Mouse (Mus musculus): ENCODE data around the gene Klf3. TPM values are rescaled to one million over a fixed set of nuclear protein-coding genes. Genes with fewer than 3 reads are reported as not detected.

The Klf3 gene
- polyA plus RNA-seq, 1 experiment from 2014 or later = 34.1 TPM

DNA sequence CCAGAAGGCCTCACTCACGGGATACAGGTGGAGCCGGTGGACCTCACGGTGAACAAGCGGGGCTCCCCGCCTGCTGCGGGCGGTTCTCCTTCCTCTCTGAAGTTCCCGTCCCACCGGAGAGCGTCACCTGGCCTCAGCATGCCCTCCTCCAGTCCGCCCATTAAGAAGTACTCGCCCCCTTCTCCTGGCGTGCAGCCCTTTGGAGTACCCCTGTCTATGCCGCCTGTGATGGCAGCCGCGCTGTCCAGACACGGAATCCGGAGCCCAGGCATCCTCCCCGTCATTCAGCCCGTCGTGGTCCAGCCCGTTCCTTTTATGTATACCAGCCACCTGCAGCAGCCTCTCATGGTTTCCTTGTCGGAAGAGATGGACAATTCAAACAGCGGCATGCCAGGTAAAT, 18.8 kb downstream of the Klf3 start:
- H3K4me2 ChIP-seq (ENCODE audit: low read depth) = no peak overlapping the region
- peak; percentile 4 for DNase-seq (ENCODE audit: low spot score)
- H3K9me3 ChIP-seq (ENCODE audit: control insufficient read depth, low read length) = no peaks in the 10 kb centered on the region
- no peaks in the 10 kb centered on the region for H3K4me1 ChIP-seq (ENCODE audit: control insufficient read depth, insufficient read depth, low read length)
- H3K27me3 ChIP-seq (ENCODE audit: control insufficient read depth, insufficient read depth, low read length) = no peaks in the 10 kb centered on the region
- H3K9ac ChIP-seq (ENCODE audit: low read length) = no peak overlapping the region
- WGBS = 95% methylated on average over 24 of the region's 24 CpGs
- ATAC-seq (ENCODE audit: insufficient read depth, low FRiP score, low TSS enrichment) = no peak
- H3K36me3 ChIP-seq (ENCODE audit: control insufficient read depth, insufficient read depth, low read length) = peaks cover 11% of the 10 kb centered on the region
- no peak overlapping the region for H3K4me3 ChIP-seq (ENCODE audit: low read depth, low read length)
- no peak overlapping the region for H3K27ac ChIP-seq (ENCODE audit: low read depth, low read length)

DNA sequence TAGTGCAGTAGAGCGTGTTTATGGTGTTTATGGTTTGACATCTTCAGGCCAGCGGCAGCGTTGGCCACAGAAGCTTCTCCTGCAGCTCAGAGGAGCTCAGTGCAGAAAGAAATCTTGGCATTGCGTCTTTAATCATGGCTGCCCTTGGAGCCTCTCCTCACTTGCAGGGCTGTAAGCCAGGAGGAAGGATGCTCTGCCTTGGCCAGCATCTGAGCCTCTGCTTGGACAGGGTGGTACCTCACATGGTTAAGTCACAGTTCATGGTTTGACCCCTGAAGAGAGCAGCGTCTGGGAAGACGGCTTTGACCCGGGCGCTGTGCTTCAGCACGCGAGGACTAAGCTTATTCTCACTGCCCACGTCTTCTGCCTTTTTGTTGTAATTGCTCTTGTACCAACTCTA, 20.2 kb downstream of the Klf3 start:
- Histone ChIP-seq H3K4me1 (ENCODE audit: control insufficient read depth, insufficient read depth, low read length) (no peaks in the 10 kb centered on the region), H3K36me3 (ENCODE audit: control insufficient read depth, insufficient read depth, low read length) (peaks cover 17% of the 10 kb centered on the region), H3K9ac (ENCODE audit: low read length) (no peak overlapping the region), H3K27ac (ENCODE audit: low read depth, low read length) (no peak overlapping the region), H3K4me2 (ENCODE audit: low read depth) (no peak overlapping the region), H3K27me3 (ENCODE audit: control insufficient read depth, insufficient read depth, low read length) (no peaks in the 10 kb centered on the region), H3K9me3 (ENCODE audit: control insufficient read depth, low read length) (no peaks in the 10 kb centered on the region), H3K4me3 (ENCODE audit: low read depth, low read length) (no peak overlapping the region)
- DNase-seq (ENCODE audit: low spot score) (no peak), ATAC-seq (ENCODE audit: insufficient read depth, low FRiP score, low TSS enrichment) (no peak)
- 97% methylated on average over 11 of the region's 11 CpGs for WGBS

DNA sequence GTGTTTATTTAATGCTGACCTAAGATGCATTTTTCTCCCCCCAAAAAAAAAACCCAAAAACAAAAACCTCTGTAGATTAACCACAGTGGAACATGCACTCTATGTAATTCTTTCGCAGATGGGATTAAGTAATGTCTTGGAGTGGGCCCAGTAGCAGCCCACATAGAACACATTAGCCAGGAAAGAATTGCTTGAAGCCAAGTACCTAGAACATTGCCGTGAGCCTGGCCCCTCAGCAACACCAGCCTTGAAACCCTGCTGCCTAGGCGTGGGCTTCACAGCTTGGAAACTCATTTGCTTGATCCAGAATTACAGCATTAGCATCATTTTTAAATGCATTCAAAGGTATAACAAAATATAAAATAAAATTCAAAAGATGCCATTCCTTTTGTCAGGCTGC, 21.6 kb downstream of the Klf3 start:
- DNase-seq (ENCODE audit: low spot score) (no peak), ATAC-seq (ENCODE audit: insufficient read depth, low FRiP score, low TSS enrichment) (no peak)
- no peaks in the 10 kb centered on the region for H3K27me3 ChIP-seq (ENCODE audit: control insufficient read depth, insufficient read depth, low read length)
- no peak overlapping the region for H3K4me2 ChIP-seq (ENCODE audit: low read depth)
- WGBS = 92% methylated on average over 3 of the region's 3 CpGs
- H3K27ac ChIP-seq (ENCODE audit: low read depth, low read length) = no peak overlapping the region
- H3K9ac ChIP-seq (ENCODE audit: low read length) = no peak overlapping the region
- H3K4me1 ChIP-seq (ENCODE audit: control insufficient read depth, insufficient read depth, low read length) = no peaks in the 10 kb centered on the region
- no peak overlapping the region for H3K4me3 ChIP-seq (ENCODE audit: low read depth, low read length)
- H3K36me3 ChIP-seq (ENCODE audit: control insufficient read depth, insufficient read depth, low read length) = peaks cover 21% of the 10 kb centered on the region
- no peaks in the 10 kb centered on the region for H3K9me3 ChIP-seq (ENCODE audit: control insufficient read depth, low read length)

DNA sequence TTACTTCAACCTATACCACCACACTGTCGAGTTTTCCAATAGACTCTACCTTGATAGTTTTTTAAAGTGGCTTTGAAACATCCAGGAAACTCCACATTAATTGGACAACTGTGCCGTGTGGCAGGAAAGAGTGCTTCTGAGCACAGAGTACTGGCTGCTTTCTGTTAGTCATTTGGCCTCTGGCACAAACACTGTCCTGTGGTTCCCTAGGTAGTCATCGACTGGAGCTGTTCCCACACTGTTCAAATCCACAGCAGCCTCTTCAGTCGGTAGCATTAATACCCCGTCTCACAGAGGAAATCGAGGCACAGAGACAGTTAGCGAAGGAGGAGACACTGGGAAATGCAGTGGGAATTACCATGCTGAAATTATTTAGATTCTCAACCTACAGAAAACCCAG, 22.3 kb downstream of the Klf3 start:
- ATAC-seq (ENCODE audit: insufficient read depth, low FRiP score, low TSS enrichment) (no peak), DNase-seq (ENCODE audit: low spot score) (peak; percentile 1)
- Histone ChIP-seq H3K4me2 (ENCODE audit: low read depth) (no peak overlapping the region), H3K4me3 (ENCODE audit: low read depth, low read length) (no peak overlapping the region), H3K27ac (ENCODE audit: low read depth, low read length) (no peak overlapping the region), H3K36me3 (ENCODE audit: control insufficient read depth, insufficient read depth, low read length) (peaks cover 22% of the 10 kb centered on the region), H3K9ac (ENCODE audit: low read length) (no peak overlapping the region), H3K9me3 (ENCODE audit: control insufficient read depth, low read length) (no peaks in the 10 kb centered on the region), H3K4me1 (ENCODE audit: control insufficient read depth, insufficient read depth, low read length) (no peaks in the 10 kb centered on the region), H3K27me3 (ENCODE audit: control insufficient read depth, insufficient read depth, low read length) (no peaks in the 10 kb centered on the region)
- 94% methylated on average over 7 of the region's 7 CpGs for WGBS

DNA sequence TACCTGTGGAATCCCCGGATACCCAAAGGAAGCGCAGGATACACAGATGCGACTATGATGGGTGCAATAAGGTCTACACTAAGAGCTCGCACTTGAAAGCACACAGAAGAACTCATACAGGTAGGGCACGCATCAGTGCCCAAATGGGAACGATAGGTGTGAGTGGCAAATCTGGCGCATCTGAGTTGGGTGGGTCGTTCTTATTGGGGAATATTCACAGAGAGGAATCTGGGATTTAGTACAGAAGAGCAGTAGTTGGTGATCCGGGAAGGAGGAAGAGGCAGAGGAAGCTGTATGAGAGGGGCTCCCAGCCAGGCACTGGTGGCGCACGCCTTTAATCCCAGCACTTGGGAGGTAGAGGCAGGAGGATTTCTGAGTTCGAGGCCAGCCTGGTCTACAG, 24.0 kb downstream of the Klf3 start:
- Histone ChIP-seq H3K27me3 (ENCODE audit: control insufficient read depth, insufficient read depth, low read length) (no peaks in the 10 kb centered on the region), H3K27ac (ENCODE audit: low read depth, low read length) (no peak overlapping the region), H3K9ac (ENCODE audit: low read length) (no peak overlapping the region), H3K4me1 (ENCODE audit: control insufficient read depth, insufficient read depth, low read length) (no peaks in the 10 kb centered on the region), H3K4me3 (ENCODE audit: low read depth, low read length) (no peak overlapping the region), H3K9me3 (ENCODE audit: control insufficient read depth, low read length) (no peaks in the 10 kb centered on the region), H3K36me3 (ENCODE audit: control insufficient read depth, insufficient read depth, low read length) (peaks cover 20% of the 10 kb centered on the region), H3K4me2 (ENCODE audit: low read depth) (no peak overlapping the region)
- no peak for ATAC-seq (ENCODE audit: insufficient read depth, low FRiP score, low TSS enrichment)
- no peak for DNase-seq (ENCODE audit: low spot score)
- WGBS = 94% methylated on average over 12 of the region's 12 CpGs

DNA sequence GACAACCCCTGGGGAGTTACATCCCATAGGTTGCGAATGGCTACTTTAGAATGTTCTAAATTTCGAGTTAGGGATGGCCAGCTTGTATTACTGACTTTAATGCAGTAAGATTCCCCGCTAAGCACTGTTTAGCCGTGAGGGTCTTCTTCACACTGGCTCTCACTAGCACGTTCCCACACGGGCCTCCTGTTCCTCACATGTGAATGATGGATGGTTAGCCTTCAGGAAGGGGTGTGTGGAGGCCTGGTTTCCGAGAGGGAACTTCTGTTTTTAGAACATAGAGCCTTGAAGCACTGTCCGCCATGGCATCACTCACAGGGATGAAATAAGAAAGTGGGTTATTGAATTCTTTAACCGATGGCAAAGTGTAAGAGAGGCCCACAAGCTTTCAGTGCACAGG, 25.1 kb downstream of the Klf3 start:
- no peak overlapping the region for H3K27ac ChIP-seq (ENCODE audit: low read depth, low read length)
- no peaks in the 10 kb centered on the region for H3K9me3 ChIP-seq (ENCODE audit: control insufficient read depth, low read length)
- no peak overlapping the region for H3K4me3 ChIP-seq (ENCODE audit: low read depth, low read length)
- no peaks in the 10 kb centered on the region for H3K4me1 ChIP-seq (ENCODE audit: control insufficient read depth, insufficient read depth, low read length)
- ATAC-seq (ENCODE audit: insufficient read depth, low FRiP score, low TSS enrichment) = no peak
- no peak overlapping the region for H3K9ac ChIP-seq (ENCODE audit: low read length)
- DNase-seq (ENCODE audit: low spot score) = no peak
- no peak overlapping the region for H3K4me2 ChIP-seq (ENCODE audit: low read depth)
- 88% methylated on average over 9 of the region's 9 CpGs for WGBS
- no peaks in the 10 kb centered on the region for H3K27me3 ChIP-seq (ENCODE audit: control insufficient read depth, insufficient read depth, low read length)
- peaks cover 14% of the 10 kb centered on the region for H3K36me3 ChIP-seq (ENCODE audit: control insufficient read depth, insufficient read depth, low read length)

DNA sequence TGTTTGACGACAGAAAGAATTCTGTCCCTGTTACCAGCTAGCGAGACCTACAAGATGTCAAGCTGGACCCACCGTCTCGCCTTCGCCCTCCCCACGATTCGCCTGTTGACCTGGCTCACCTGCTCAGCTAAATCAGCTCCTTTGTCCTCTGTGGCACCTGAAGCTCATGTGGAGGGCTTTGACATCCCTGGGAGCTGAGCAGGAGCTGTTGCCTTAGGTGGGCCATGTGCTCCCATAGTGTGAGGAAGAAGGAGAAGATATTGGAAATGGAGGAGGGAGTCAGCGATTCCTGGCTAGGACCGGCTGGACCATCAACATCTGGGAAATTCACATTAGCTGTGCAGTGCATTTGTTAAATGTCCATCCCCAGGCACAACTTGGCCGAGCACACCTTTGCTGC, 26.4 kb downstream of the Klf3 start:
- no peak for ATAC-seq (ENCODE audit: insufficient read depth, low FRiP score, low TSS enrichment)
- Histone ChIP-seq H3K27ac (ENCODE audit: low read depth, low read length) (no peak overlapping the region), H3K27me3 (ENCODE audit: control insufficient read depth, insufficient read depth, low read length) (no peaks in the 10 kb centered on the region), H3K4me3 (ENCODE audit: low read depth, low read length) (no peak overlapping the region), H3K9ac (ENCODE audit: low read length) (no peak overlapping the region), H3K4me2 (ENCODE audit: low read depth) (no peak overlapping the region), H3K4me1 (ENCODE audit: control insufficient read depth, insufficient read depth, low read length) (no peaks in the 10 kb centered on the region), H3K9me3 (ENCODE audit: control insufficient read depth, low read length) (no peaks in the 10 kb centered on the region), H3K36me3 (ENCODE audit: control insufficient read depth, insufficient read depth, low read length) (peaks cover 13% of the 10 kb centered on the region)
- no peak for DNase-seq (ENCODE audit: low spot score)
- WGBS = 94% methylated on average over 10 of the region's 10 CpGs

DNA sequence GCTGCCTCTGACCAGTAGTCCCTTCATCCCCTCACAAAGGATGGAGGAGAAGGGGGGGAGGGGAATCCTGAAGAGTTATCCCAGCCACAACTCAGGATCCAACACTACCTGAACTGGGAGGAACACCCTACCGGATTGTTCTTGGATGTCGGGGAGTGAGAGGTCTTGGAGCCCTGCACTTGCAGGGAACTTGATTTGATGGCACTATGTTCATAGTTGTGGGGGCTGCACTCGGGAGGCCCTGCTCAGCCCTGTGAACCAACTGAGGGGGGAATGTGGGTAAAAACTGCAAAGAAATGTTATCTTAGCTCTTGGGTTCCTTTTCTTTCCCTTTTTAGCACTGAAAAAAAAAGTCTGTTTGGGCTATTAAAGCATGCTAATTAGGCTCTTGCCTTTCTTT, 27.6 kb downstream of the Klf3 start:
- 90% methylated on average over 3 of the region's 3 CpGs for WGBS
- ATAC-seq (ENCODE audit: insufficient read depth, low FRiP score, low TSS enrichment) = no peak
- H3K4me2 ChIP-seq (ENCODE audit: low read depth) = no peak overlapping the region
- peaks cover 13% of the 10 kb centered on the region for H3K36me3 ChIP-seq (ENCODE audit: control insufficient read depth, insufficient read depth, low read length)
- no peak overlapping the region for H3K9ac ChIP-seq (ENCODE audit: low read length)
- H3K4me1 ChIP-seq (ENCODE audit: control insufficient read depth, insufficient read depth, low read length) = no peaks in the 10 kb centered on the region
- DNase-seq (ENCODE audit: low spot score) = no peak
- H3K9me3 ChIP-seq (ENCODE audit: control insufficient read depth, low read length) = no peaks in the 10 kb centered on the region
- H3K4me3 ChIP-seq (ENCODE audit: low read depth, low read length) = no peak overlapping the region
- no peak overlapping the region for H3K27ac ChIP-seq (ENCODE audit: low read depth, low read length)
- H3K27me3 ChIP-seq (ENCODE audit: control insufficient read depth, insufficient read depth, low read length) = no peaks in the 10 kb centered on the region

DNA sequence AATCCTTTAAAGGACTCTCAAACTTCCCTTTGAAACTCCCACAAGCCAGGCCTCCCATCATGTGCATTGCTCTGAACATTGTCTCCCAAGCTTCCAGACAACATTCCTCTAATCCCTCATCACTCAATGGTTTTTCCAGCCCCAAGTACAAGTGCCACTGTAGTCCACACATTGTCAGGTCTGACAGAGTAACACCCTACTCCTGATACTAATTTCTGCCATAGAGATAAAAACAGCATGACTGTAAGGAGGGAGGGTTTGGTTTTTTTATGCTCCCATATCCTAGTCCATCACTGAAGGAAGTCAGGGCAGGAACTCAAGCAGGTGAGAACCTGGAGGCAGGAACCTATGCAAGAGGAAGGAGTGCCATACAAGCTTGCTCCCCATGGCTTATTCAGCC, 30.2 kb downstream of the Klf3 start:
- H3K9me3 ChIP-seq (ENCODE audit: control insufficient read depth, low read length) = no peaks in the 10 kb centered on the region
- no peak overlapping the region for H3K9ac ChIP-seq (ENCODE audit: low read length)
- H3K27me3 ChIP-seq (ENCODE audit: control insufficient read depth, insufficient read depth, low read length) = no peaks in the 10 kb centered on the region
- ATAC-seq (ENCODE audit: insufficient read depth, low FRiP score, low TSS enrichment) (no peak), DNase-seq (ENCODE audit: low spot score) (no peak)
- no peak overlapping the region for H3K27ac ChIP-seq (ENCODE audit: low read depth, low read length)
- no peak overlapping the region for H3K4me2 ChIP-seq (ENCODE audit: low read depth)
- peaks cover 4% of the 10 kb centered on the region for H3K36me3 ChIP-seq (ENCODE audit: control insufficient read depth, insufficient read depth, low read length)
- H3K4me1 ChIP-seq (ENCODE audit: control insufficient read depth, insufficient read depth, low read length) = no peaks in the 10 kb centered on the region
- H3K4me3 ChIP-seq (ENCODE audit: low read depth, low read length) = no peak overlapping the region

Data from neural tube, embryonic 11.5 days (tissue).